Mouse (Mus musculus) liver, embryonic 11.5 days (tissue): ENCODE data around the gene Dedd2. TPM values are rescaled to one million over a fixed set of nuclear protein-coding genes. Genes with fewer than 3 reads are reported as not detected.
"Not testable (repeated sequence)": the region's sequence is repeated elsewhere in the genome, so short reads cannot be mapped to it uniquely, and the experiment has no call there.

Experiments used
- ATAC-seq: fragments of 200-750 bp; cut with Nextera tagmentation; replicated peaks from 2 replicates; pipeline ENCODE4 v1.8.0; 2017; ENCODE audit warnings: moderate number of reproducible peaks, mild to moderate bottlenecking, moderate TSS enrichment, moderate library complexity; ENCODE audit not compliant: low FRiP score
- DNase-seq: peaks from one replicate; pipeline ENCODE4 v3.0.0-alpha.2; 2017; ENCODE audit warnings: low spot score
- H3K27ac ChIP-seq: fragments of 300-500 bp; sonication (generic); 2 replicates; pipeline ENCODE4 v1.5.1; 2014; ENCODE audit warnings: mild to moderate bottlenecking, low read depth, low read length, control low read depth
- H3K27me3 ChIP-seq: fragments of 300-500 bp; sonication (generic); replicated peaks from 2 replicates; pipeline ENCODE4 v1.6.1; 2014; ENCODE audit warnings: low read length, mixed read lengths; ENCODE audit not compliant: control insufficient read depth, insufficient read depth
- H3K36me3 ChIP-seq: fragments of 300-500 bp; sonication (generic); 2 replicates; pipeline ENCODE4 v1.6.1; 2014; ENCODE audit warnings: mild to moderate bottlenecking, low read length, moderate library complexity, mixed read lengths; ENCODE audit not compliant: control insufficient read depth, insufficient read depth
- H3K4me1 ChIP-seq: fragments of 300-500 bp; sonication (generic); replicated peaks from 2 replicates; pipeline ENCODE4 v1.6.1; 2014; ENCODE audit warnings: low read length, mixed read lengths; ENCODE audit not compliant: control insufficient read depth, insufficient read depth
- H3K4me2 ChIP-seq: fragments of 300-500 bp; sonication (generic); 2 replicates; pipeline ENCODE4 v1.6.1; 2014; ENCODE audit warnings: mild to moderate bottlenecking, control low read depth, moderate library complexity
- H3K4me3 ChIP-seq: fragments of 300-500 bp; sonication (generic); 2 replicates; pipeline ENCODE4 v1.5.1; 2014; ENCODE audit warnings: low read depth, low read length, control low read depth
- H3K9ac ChIP-seq: fragments of 300-500 bp; sonication (generic); 2 replicates; pipeline ENCODE4 v1.6.1; 2014; ENCODE audit warnings: low read depth, low read length, control low read depth
- H3K9me3 ChIP-seq: fragments of 300-500 bp; sonication (generic); 2 replicates; pipeline ENCODE4 v1.6.1; 2016; ENCODE audit warnings: low read length, inconsistent platforms, mixed read lengths; ENCODE audit not compliant: control insufficient read depth
- WGBS: fragments of 180-500 bp; shearing (Covaris S2); extraction: QIAGEN DNeasy Blood & Tissue Kit; methylation state at CpG from one replicate; pipeline ENCODE4 v1.1.7; 2014; 5-methylcytosine and 5-hydroxymethylcytosine counted together
- polyA plus RNA-seq: library from polyadenylated mRNA; unstranded; fragments of >200 nt; fragmentation: Nextera tagmentation; extraction: Ambion mirVana; gene quantifications from 2 replicates; pipeline ENCODE4 v1.2.1, GENCODE M21; 2014

Dedd2 gene
- polyA plus RNA-seq: 19.6 and 21.1 TPM in 2 replicates

- Histone ChIP-seq H3K36me3 (peaks cover 14% of the 10 kb centered on the region), H3K9ac (peak within 1 kb of the TSS; percentile 89), H3K9me3 (no peaks in the 10 kb centered on the region), H3K27me3 (no peaks in the 10 kb centered on the region), H3K27ac (peak within 1 kb of the TSS; percentile 97), H3K4me1 (peaks cover 35% of the 10 kb centered on the region), H3K4me2 (peak within 1 kb of the TSS; percentile 90), H3K4me3 (peak within 1 kb of the TSS; percentile 88)
- peak; percentile 46 for ATAC-seq
- WGBS: 4% methylated on average over 20 of the region's 20 CpGs
- DNase-seq: peak; percentile 54
These were observed at the start of gene Dedd2 for GRCm38 (mm10) chr7:25220457-25221101. Dedd2 (minus strand) TSS chr7:25220615.

GRCm38 (mm10) chr7:25269545-25270271, 49.3 kb upstream of the Dedd2 start:
- peak overlapping the region; percentile 83 for H3K27ac ChIP-seq
- 77% methylated on average over 8 of the region's 8 CpGs for WGBS
- H3K9me3 ChIP-seq: no peaks in the 10 kb centered on the region
- no peaks in the 10 kb centered on the region for H3K27me3 ChIP-seq
- H3K4me1 ChIP-seq: peaks cover 42% of the 10 kb centered on the region
- peak overlapping the region; percentile 95 for H3K4me2 ChIP-seq
- peaks cover 15% of the 10 kb centered on the region; the same call in 1 of the 2 replicates for H3K36me3 ChIP-seq
- peak overlapping the region; percentile 85 for H3K4me3 ChIP-seq
- peak overlapping the region; percentile 90 for H3K9ac ChIP-seq
- ATAC-seq (no peak), DNase-seq (no peak)

GRCm38 (mm10) chr7:25269029-25269428, 48.6 kb upstream of the Dedd2 start:
- H3K27me3 ChIP-seq: no peaks in the 10 kb centered on the region
- H3K9ac ChIP-seq: peak overlapping the region; percentile 90
- peak overlapping the region; percentile 95 for H3K4me2 ChIP-seq
- H3K4me3 ChIP-seq: peak overlapping the region; percentile 85
- 31% methylated on average over 4 of the region's 4 CpGs for WGBS
- H3K9me3 ChIP-seq: no peaks in the 10 kb centered on the region
- peak overlapping the region; percentile 83 for H3K27ac ChIP-seq
- H3K4me1 ChIP-seq: peaks cover 39% of the 10 kb centered on the region
- DNase-seq: no peak
- no peak for ATAC-seq
- H3K36me3 ChIP-seq: peaks cover 15% of the 10 kb centered on the region; the same call in 1 of the 2 replicates

- ATAC-seq (no peak), DNase-seq (no peak)
- Histone ChIP-seq H3K36me3 (peaks cover 15% of the 10 kb centered on the region; the same call in 1 of the 2 replicates), H3K4me1 (peaks cover 39% of the 10 kb centered on the region), H3K27me3 (no peaks in the 10 kb centered on the region), H3K27ac (peak overlapping the region; percentile 83), H3K9me3 (no peaks in the 10 kb centered on the region), H3K4me3 (peak overlapping the region; percentile 85), H3K4me2 (peak overlapping the region; percentile 95), H3K9ac (peak overlapping the region; percentile 90)
- 1% methylated on average over 7 of the region's 7 CpGs for WGBS
These were observed 48.2 kb upstream of the Dedd2 start for GRCm38 (mm10) chr7:25268588-25268987.

GRCm38 (mm10) chr7:25267751-25268463, 47.5 kb upstream of the Dedd2 start:
- DNase-seq: peak; percentile 93
- WGBS: under 1% methylated on average over 33 of the region's 33 CpGs
- Histone ChIP-seq H3K27ac (peak overlapping the region; percentile 83), H3K9ac (peak overlapping the region; percentile 90), H3K27me3 (no peaks in the 10 kb centered on the region), H3K36me3 (peaks cover 15% of the 10 kb centered on the region; the same call in 1 of the 2 replicates), H3K4me2 (peak overlapping the region; percentile 95), H3K4me1 (peaks cover 32% of the 10 kb centered on the region), H3K4me3 (peak overlapping the region; percentile 85), H3K9me3 (no peaks in the 10 kb centered on the region)
- ATAC-seq: peak; percentile 90

GRCm38 (mm10) chr7:25267301-25267750, 46.9 kb upstream of the Dedd2 start, which contains the start of gene Cic:
Cic (plus strand) TSS chr7:25267704.
- H3K9me3 ChIP-seq: no peaks in the 10 kb centered on the region
- H3K27ac ChIP-seq: peak within 1 kb of the TSS; percentile 83
- peaks cover 31% of the 10 kb centered on the region for H3K4me1 ChIP-seq
- H3K9ac ChIP-seq: peak within 1 kb of the TSS; percentile 90
- WGBS: under 1% methylated on average over 29 of the region's 29 CpGs
- peak within 1 kb of the TSS; percentile 85 for H3K4me3 ChIP-seq
- peak within 1 kb of the TSS; percentile 95 for H3K4me2 ChIP-seq
- DNase-seq: peak; percentile 100
- no peaks in the 10 kb centered on the region for H3K27me3 ChIP-seq
- H3K36me3 ChIP-seq: peaks cover 11% of the 10 kb centered on the region; the same call in 1 of the 2 replicates
- peak; percentile 84 for ATAC-seq

GRCm38 (mm10) chr7:25266180-25266962, 46.0 kb upstream of the Dedd2 start:
- no peak overlapping the region for H3K27ac ChIP-seq
- no peak for ATAC-seq
- H3K4me1 ChIP-seq: peaks cover 31% of the 10 kb centered on the region
- no peak for DNase-seq
- H3K4me3 ChIP-seq: peak overlapping the region; percentile 85
- 71% methylated on average over 8 of the region's 8 CpGs for WGBS
- peak overlapping the region; percentile 84 for H3K4me2 ChIP-seq
- peak overlapping the region; percentile 68; the same call in 1 of the 2 replicates for H3K9ac ChIP-seq
- H3K27me3 ChIP-seq: no peaks in the 10 kb centered on the region
- H3K9me3 ChIP-seq: no peaks in the 10 kb centered on the region
- H3K36me3 ChIP-seq: peaks cover 3% of the 10 kb centered on the region; the same call in 1 of the 2 replicates

- H3K27me3 ChIP-seq, ATAC-seq: not testable (repeated sequence)
These were observed 45.3 kb upstream of the Dedd2 start for GRCm38 (mm10) chr7:25265743-25266142.

More at GRCm38 (mm10) chr7:25265743-25266142, 45.3 kb upstream of the Dedd2 start:
- H3K9ac ChIP-seq, DNase-seq, H3K36me3 ChIP-seq, H3K27ac ChIP-seq, H3K4me3 ChIP-seq, H3K9me3 ChIP-seq, H3K4me2 ChIP-seq: not testable (repeated sequence)
- 57% methylated on average over 5 of the region's 5 CpGs for WGBS
- peaks cover 31% of the 10 kb centered on the region for H3K4me1 ChIP-seq
